Mouse (Mus musculus): ENCODE measurements around the gene Alox5ap. TPM values are rescaled to one million over a fixed set of nuclear protein-coding genes. Genes with fewer than 3 reads are reported as not detected.

Alox5ap gene
- total RNA-seq (2015): 1,517 and 1,767 TPM in 2 replicates
- 1,236 and 1,298 TPM in 2 replicates for total RNA-seq (2017)

GRCm38 (mm10) chr5:149264405-149264804 lies at the start of gene Alox5ap:
Alox5ap (plus strand) TSS chr5:149264767.
- ATAC-seq (ENCODE audit: poor library complexity, severe bottlenecking): peak; percentile 31

- ATAC-seq (ENCODE audit: poor library complexity, severe bottlenecking): no peak
Observed at GRCm38 (mm10) chr5:149215540-149215939, 49.0 kb upstream of the Alox5ap start.

- ATAC-seq (ENCODE audit: poor library complexity, severe bottlenecking): no peak
Observed at GRCm38 (mm10) chr5:149217524-149218357, 46.8 kb upstream of the Alox5ap start.

- no peak for ATAC-seq (ENCODE audit: poor library complexity, severe bottlenecking)
Observed at GRCm38 (mm10) chr5:149219493-149219892, 45.1 kb upstream of the Alox5ap start.

- ATAC-seq (ENCODE audit: poor library complexity, severe bottlenecking): peak; percentile 97
Observed at GRCm38 (mm10) chr5:149221355-149221754, 43.2 kb upstream of the Alox5ap start.

- no peak for ATAC-seq (ENCODE audit: poor library complexity, severe bottlenecking)
Observed at GRCm38 (mm10) chr5:149224666-149225065, 39.9 kb upstream of the Alox5ap start.

- peak; percentile 99 for ATAC-seq (ENCODE audit: poor library complexity, severe bottlenecking)
Observed at GRCm38 (mm10) chr5:149228700-149229618, 35.6 kb upstream of the Alox5ap start.

- ATAC-seq (ENCODE audit: poor library complexity, severe bottlenecking): no peak
Observed at GRCm38 (mm10) chr5:149229619-149230339, 34.8 kb upstream of the Alox5ap start.

GRCm38 (mm10) chr5:149235002-149235401 lies 29.6 kb upstream of the Alox5ap start:
- ATAC-seq (ENCODE audit: poor library complexity, severe bottlenecking): peak; percentile 95

GRCm38 (mm10) chr5:149237221-149237950 lies 27.2 kb upstream of the Alox5ap start:
- ATAC-seq (ENCODE audit: poor library complexity, severe bottlenecking): no peak

GRCm38 (mm10) chr5:149242467-149242866 lies 22.1 kb upstream of the Alox5ap start:
- no peak for ATAC-seq (ENCODE audit: poor library complexity, severe bottlenecking)

- no peak for ATAC-seq (ENCODE audit: poor library complexity, severe bottlenecking)
Observed at GRCm38 (mm10) chr5:149243053-149243452, 21.5 kb upstream of the Alox5ap start.

- peak; percentile 27; the same call in 1 of the 2 replicates for ATAC-seq (ENCODE audit: poor library complexity, severe bottlenecking)
Observed at GRCm38 (mm10) chr5:149245391-149245964, 19.1 kb upstream of the Alox5ap start.

- peak; percentile 86 for ATAC-seq (ENCODE audit: poor library complexity, severe bottlenecking)
Observed at GRCm38 (mm10) chr5:149245965-149246470, 18.5 kb upstream of the Alox5ap start.

GRCm38 (mm10) chr5:149247047-149247904 lies 17.3 kb upstream of the Alox5ap start:
- peak; percentile 14 for ATAC-seq (ENCODE audit: poor library complexity, severe bottlenecking)

GRCm38 (mm10) chr5:149252303-149252702 lies 12.3 kb upstream of the Alox5ap start:
- ATAC-seq (ENCODE audit: poor library complexity, severe bottlenecking): no peak

GRCm38 (mm10) chr5:149253491-149253890 lies 11.1 kb upstream of the Alox5ap start:
- no peak for ATAC-seq (ENCODE audit: poor library complexity, severe bottlenecking)

GRCm38 (mm10) chr5:149255522-149255921 lies 9.0 kb upstream of the Alox5ap start:
- no peak for ATAC-seq (ENCODE audit: poor library complexity, severe bottlenecking)

All from megakaryocyte, adult 5-6 weeks (primary cell).